Mouse (Mus musculus) liver, embryonic 13.5 days (tissue): ENCODE measurements around the gene Mdh1. TPM values are rescaled to one million over a fixed set of nuclear protein-coding genes. Genes with fewer than 3 reads are reported as not detected.

Source experiments
- ATAC-seq: fragments of 200-750 bp; cut with Nextera tagmentation; 2 replicates; pipeline ENCODE4 v1.8.0; 2017; ENCODE audit warnings: low read depth, mild to moderate bottlenecking, moderate number of reproducible peaks, moderate library complexity
- DNase-seq: peaks from one replicate; pipeline ENCODE4 v3.0.0; 2022
- H3K27ac ChIP-seq: fragments of 300-500 bp; sonication (generic); 2 replicates; pipeline ENCODE4 v1.5.1; 2015; ENCODE audit warnings: moderate library complexity, mild to moderate bottlenecking, inconsistent platforms
- H3K27me3 ChIP-seq: fragments of 300-500 bp; sonication (generic); 2 replicates; pipeline ENCODE4 v1.6.1; 2015; ENCODE audit warnings: mild to moderate bottlenecking, inconsistent platforms
- H3K36me3 ChIP-seq: fragments of 300-500 bp; sonication (generic); 2 replicates; pipeline ENCODE4 v1.6.1; 2015; ENCODE audit warnings: mild to moderate bottlenecking, inconsistent platforms
- H3K4me1 ChIP-seq: fragments of 300-500 bp; sonication (generic); replicated peaks from 2 replicates; pipeline ENCODE4 v1.6.1; 2015; ENCODE audit warnings: inconsistent platforms
- H3K4me2 ChIP-seq: fragments of 300-500 bp; sonication (generic); 2 replicates; pipeline ENCODE4 v1.6.1; 2015; ENCODE audit warnings: inconsistent platforms, mild to moderate bottlenecking, moderate library complexity
- H3K4me3 ChIP-seq: fragments of 300-500 bp; sonication (generic); replicated peaks from 2 replicates; pipeline ENCODE4 v1.5.1; 2015; ENCODE audit warnings: mild to moderate bottlenecking, inconsistent platforms
- H3K9ac ChIP-seq: fragments of 300-500 bp; sonication (generic); 2 replicates; pipeline ENCODE4 v1.6.1; 2015; ENCODE audit warnings: mild to moderate bottlenecking, inconsistent platforms
- H3K9me3 ChIP-seq: fragments of 300-500 bp; sonication (generic); replicated peaks from 2 replicates; pipeline ENCODE4 v1.6.1; 2016; ENCODE audit warnings: inconsistent platforms
- WGBS: fragments of 180-500 bp; shearing (Covaris S2); methylation state at CpG from one replicate; pipeline ENCODE4 v1.1.7; 2015; ENCODE audit not compliant: insufficient replicate concordance; 5-methylcytosine and 5-hydroxymethylcytosine counted together
- polyA plus RNA-seq: library from polyadenylated mRNA; unstranded; fragments of >200 nt; fragmentation: Nextera tagmentation; extraction: Ambion mirVana; gene quantifications from 2 replicates; pipeline ENCODE4 v1.2.1, GENCODE M21; 2015

Gene Mdh1
- polyA plus RNA-seq = 176 and 184 TPM in 2 replicates

GRCm38 (mm10) chr11:21571700-21572381 is at the start of gene Mdh1, which contains the start of gene Wdpcp:
Gene Mdh1, minus strand, starts transcription at chr11:21572367.
Gene Wdpcp, plus strand, starts transcription at chr11:21572235.
- ATAC-seq (peak; percentile 95), DNase-seq (peak; percentile 83)
- Histone ChIP-seq H3K9me3 (no peaks in the 10 kb centered on the region), H3K36me3 (no peaks in the 10 kb centered on the region), H3K9ac (peak within 1 kb of the TSS; percentile 75), H3K27me3 (no peaks in the 10 kb centered on the region), H3K4me1 (peaks cover 31% of the 10 kb centered on the region), H3K4me3 (peak within 1 kb of the TSS; percentile 73), H3K27ac (peak within 1 kb of the TSS; percentile 54), H3K4me2 (peak within 1 kb of the TSS; percentile 78)
- under 1% methylated on average over 42 of the region's 42 CpGs for WGBS

GRCm38 (mm10) chr11:21615915-21616314 is 43.7 kb upstream of the Mdh1 start:
- Histone ChIP-seq H3K9ac (no peak overlapping the region), H3K4me3 (no peak overlapping the region), H3K4me1 (no peaks in the 10 kb centered on the region), H3K27me3 (no peaks in the 10 kb centered on the region), H3K4me2 (no peak overlapping the region), H3K27ac (no peak overlapping the region), H3K9me3 (no peaks in the 10 kb centered on the region), H3K36me3 (no peaks in the 10 kb centered on the region)
- DNase-seq (no peak), ATAC-seq (no peak)

- 51% methylated on average over 5 of the region's 5 CpGs for WGBS
- Histone ChIP-seq H3K27me3 (no peaks in the 10 kb centered on the region), H3K9ac (no peak overlapping the region), H3K4me1 (no peaks in the 10 kb centered on the region), H3K4me3 (no peak overlapping the region), H3K27ac (no peak overlapping the region), H3K36me3 (no peaks in the 10 kb centered on the region), H3K4me2 (no peak overlapping the region), H3K9me3 (no peaks in the 10 kb centered on the region)
- DNase-seq (no peak), ATAC-seq (no peak)
Measured at GRCm38 (mm10) chr11:21602497-21602896, 30.3 kb upstream of the Mdh1 start.

- Histone ChIP-seq H3K9ac (no peak overlapping the region), H3K27ac (no peak overlapping the region), H3K4me3 (no peak overlapping the region), H3K9me3 (no peaks in the 10 kb centered on the region), H3K4me2 (no peak overlapping the region), H3K36me3 (no peaks in the 10 kb centered on the region), H3K4me1 (no peaks in the 10 kb centered on the region), H3K27me3 (no peaks in the 10 kb centered on the region)
- DNase-seq (no peak), ATAC-seq (no peak)
- 41% methylated on average over 1 of the region's 1 CpGs for WGBS
Measured at GRCm38 (mm10) chr11:21583286-21583685, 11.1 kb upstream of the Mdh1 start.

GRCm38 (mm10) chr11:21581472-21581871 is 9.3 kb upstream of the Mdh1 start:
- Histone ChIP-seq H3K27ac (no peak overlapping the region), H3K4me1 (no peaks in the 10 kb centered on the region), H3K4me3 (no peak overlapping the region), H3K36me3 (no peaks in the 10 kb centered on the region), H3K27me3 (no peaks in the 10 kb centered on the region), H3K9me3 (no peaks in the 10 kb centered on the region), H3K9ac (no peak overlapping the region), H3K4me2 (no peak overlapping the region)
- no peak for DNase-seq
- 47% methylated on average over 7 of the region's 7 CpGs for WGBS
- no peak for ATAC-seq

GRCm38 (mm10) chr11:21570973-21571372 is 1.2 kb downstream of the Mdh1 start:
- 6% methylated on average over 10 of the region's 10 CpGs for WGBS
- no peak overlapping the region for H3K27ac ChIP-seq
- H3K36me3 ChIP-seq = 0 out of 2 replicates have a peak, but pooled peaks cover 2% of the 10 kb centered on the region
- no peaks in the 10 kb centered on the region for H3K9me3 ChIP-seq
- peak overlapping the region; percentile 78 for H3K4me2 ChIP-seq
- DNase-seq = peak; percentile 30
- ATAC-seq = no peak
- H3K4me1 ChIP-seq = peaks cover 31% of the 10 kb centered on the region
- no peaks in the 10 kb centered on the region for H3K27me3 ChIP-seq
- H3K9ac ChIP-seq = peak overlapping the region; percentile 75
- peak overlapping the region; percentile 73 for H3K4me3 ChIP-seq

- Histone ChIP-seq H3K9ac (no peak overlapping the region), H3K27me3 (no peaks in the 10 kb centered on the region), H3K4me1 (peaks cover 31% of the 10 kb centered on the region), H3K27ac (no peak overlapping the region), H3K4me3 (no peak overlapping the region), H3K4me2 (peak overlapping the region; percentile 35; the same call in 1 of the 2 replicates), H3K36me3 (peaks cover 3% of the 10 kb centered on the region; the same call in 1 of the 2 replicates), H3K9me3 (no peaks in the 10 kb centered on the region)
- ATAC-seq (no peak), DNase-seq (no peak)
- 61% methylated on average over 2 of the region's 2 CpGs for WGBS
Measured at GRCm38 (mm10) chr11:21570109-21570474, 2.1 kb downstream of the Mdh1 start.

- Histone ChIP-seq H3K36me3 (peaks cover 8% of the 10 kb centered on the region; the same call in 1 of the 2 replicates), H3K9me3 (no peaks in the 10 kb centered on the region), H3K9ac (no peak overlapping the region), H3K27me3 (no peaks in the 10 kb centered on the region), H3K4me1 (peaks cover 31% of the 10 kb centered on the region), H3K4me3 (no peak overlapping the region), H3K4me2 (peak overlapping the region; percentile 35; the same call in 1 of the 2 replicates), H3K27ac (no peak overlapping the region)
- WGBS = 60% methylated on average over 3 of the region's 3 CpGs
- no peak for ATAC-seq
- DNase-seq = no peak
Measured at GRCm38 (mm10) chr11:21569456-21570108, 2.6 kb downstream of the Mdh1 start.

GRCm38 (mm10) chr11:21569002-21569401 is 3.2 kb downstream of the Mdh1 start:
- peaks cover 9% of the 10 kb centered on the region for H3K36me3 ChIP-seq
- H3K9ac ChIP-seq = no peak overlapping the region
- no peak overlapping the region for H3K4me3 ChIP-seq
- no peaks in the 10 kb centered on the region for H3K27me3 ChIP-seq
- H3K4me1 ChIP-seq = peaks cover 31% of the 10 kb centered on the region
- 27% methylated on average over 5 of the region's 5 CpGs for WGBS
- ATAC-seq (no peak), DNase-seq (no peak)
- H3K9me3 ChIP-seq = no peaks in the 10 kb centered on the region
- no peak overlapping the region for H3K27ac ChIP-seq
- peak overlapping the region; percentile 30; the same call in 1 of the 2 replicates for H3K4me2 ChIP-seq

GRCm38 (mm10) chr11:21567733-21568132 is 4.4 kb downstream of the Mdh1 start:
- no peak overlapping the region for H3K4me2 ChIP-seq
- no peaks in the 10 kb centered on the region for H3K27me3 ChIP-seq
- peaks cover 26% of the 10 kb centered on the region for H3K4me1 ChIP-seq
- 78% methylated on average over 1 of the region's 1 CpGs for WGBS
- H3K4me3 ChIP-seq = no peak overlapping the region
- no peak overlapping the region for H3K9ac ChIP-seq
- H3K36me3 ChIP-seq = peaks cover 16% of the 10 kb centered on the region
- DNase-seq (no peak), ATAC-seq (no peak)
- H3K9me3 ChIP-seq = no peaks in the 10 kb centered on the region
- no peak overlapping the region for H3K27ac ChIP-seq

- DNase-seq = no peak
- Histone ChIP-seq H3K4me2 (no peak overlapping the region), H3K9me3 (no peaks in the 10 kb centered on the region), H3K4me3 (no peak overlapping the region), H3K27ac (no peak overlapping the region), H3K36me3 (peaks cover 19% of the 10 kb centered on the region), H3K9ac (no peak overlapping the region), H3K4me1 (peaks cover 22% of the 10 kb centered on the region), H3K27me3 (no peaks in the 10 kb centered on the region)
- 79% methylated on average over 6 of the region's 6 CpGs for WGBS
- no peak for ATAC-seq
Measured at GRCm38 (mm10) chr11:21566934-21567333, 5.2 kb downstream of the Mdh1 start.
